9 mouse cellular contexts compared by ENCODE assay signal in genomic region chr12:10537069-10537468, GRCm38 (mm10).
DNase-seq lines count a peak whose midpoint lies in the region; ATAC-seq and TF ChIP-seq lines count a peak whose summit lies in the region.
"Had no signal": no experiment of that assay in that cellular context is flagged by ENCODE, and none has a peak within 500 bp of the region (broad histone marks: within the 10 kb centered on the region; RNA-seq: fewer than 3 reads in every experiment).

No protein-coding gene starts in this region.

- no peak overlapping the region for H3K9ac ChIP-seq in forebrain, embryonic 15.5 days (replicated peaks)
- H3K9ac ChIP-seq in midbrain, embryonic 12.5 days (replicated peaks): no peak overlapping the region
- H3K9ac ChIP-seq: liver, embryonic 15.5 days had no signal

- H3K27me3 ChIP-seq in forebrain, embryonic 15.5 days: no peaks in the 10 kb centered on the region
- H3K27me3 ChIP-seq in midbrain, embryonic 12.5 days: no peaks in the 10 kb centered on the region
- no peaks in the 10 kb centered on the region for H3K27me3 ChIP-seq in testis, adult 2 months (ENCODE audit: control insufficient read depth, insufficient read depth, low read length)
- H3K27me3 ChIP-seq: liver, embryonic 15.5 days had no signal

- no peaks in the 10 kb centered on the region for H3K9me3 ChIP-seq in forebrain, embryonic 15.5 days
- no peaks in the 10 kb centered on the region for H3K9me3 ChIP-seq in midbrain, embryonic 12.5 days
- H3K9me3 ChIP-seq: liver, embryonic 15.5 days had no signal

- no peak overlapping the region for H3K4me2 ChIP-seq in forebrain, embryonic 15.5 days (replicated peaks)
- no peak overlapping the region for H3K4me2 ChIP-seq in midbrain, embryonic 12.5 days (replicated peaks)
- H3K4me2 ChIP-seq: liver, embryonic 15.5 days had no signal

- DNase-seq in CD4-positive, CD25-positive, alpha-beta regulatory T cell, adult 2 months (ENCODE audit: low read depth, low spot score): peak; percentile 9
- DNase-seq in hindlimb bud, embryonic 11.5 days (ENCODE audit: extremely low spot score, low read depth, low spot score): peak; percentile 67
- DNase-seq in left cerebral cortex, adult 18-20 months (ENCODE audit: low spot score in 2 of 2): peak; percentile 59 to 76

- TF ChIP-seq CTCF in bone marrow, adult 2 months (IDR thresholded peaks at IDR 0.05; ENCODE audit: control insufficient read depth, insufficient read depth, low read length): peak; percentile 30; the same call in 1 of the 2 replicates
- TF ChIP-seq CTCF in testis, adult 2 months (IDR thresholded peaks at IDR 0.05; ENCODE audit: control insufficient read depth, insufficient read depth, insufficient replicate concordance, low read depth, low read length): peak; percentile 51; the same call in 1 of the 2 replicates

- H3K27ac ChIP-seq in bone marrow, adult 2 months (ENCODE audit: control insufficient read depth, insufficient read depth, low read depth, low read length, poor library complexity): no peak overlapping the region
- no peak overlapping the region for H3K27ac ChIP-seq in forebrain, embryonic 15.5 days (replicated peaks)
- H3K27ac ChIP-seq in midbrain, embryonic 12.5 days (replicated peaks): no peak overlapping the region
- H3K27ac ChIP-seq in testis, adult 2 months (ENCODE audit: control insufficient read depth, insufficient read depth, low read depth, low read length): no peak overlapping the region
- H3K27ac ChIP-seq: liver, embryonic 15.5 days had no signal

- no peak for TF ChIP-seq POLR2A in bone marrow, adult 2 months (IDR thresholded peaks at IDR 0.05; ENCODE audit: borderline replicate concordance, control insufficient read depth, low read depth, low read length)
- TF ChIP-seq POLR2A in testis, adult 2 months (IDR thresholded peaks at IDR 0.05; ENCODE audit: control insufficient read depth, low read depth, low read length): no peak

- WGBS in bone marrow, adult 2 months: 4% methylated on average over 4 of the region's 4 CpGs
- 2% methylated on average over 4 of the region's 4 CpGs for WGBS in forebrain, embryonic 15.5 days
- 2% methylated on average over 4 of the region's 4 CpGs for WGBS in midbrain, embryonic 12.5 days

- no peak overlapping the region for H3K4me3 ChIP-seq in bone marrow, adult 2 months (replicated peaks; ENCODE audit: control insufficient read depth, low read depth, low read length)
- no peak overlapping the region for H3K4me3 ChIP-seq in forebrain, embryonic 15.5 days
- H3K4me3 ChIP-seq in midbrain, embryonic 12.5 days: no peak overlapping the region
- H3K4me3 ChIP-seq in testis, adult 2 months (ENCODE audit: control insufficient read depth, low read depth, low read length): no peak overlapping the region
- H3K4me3 ChIP-seq: liver, embryonic 15.5 days had no signal

- no peak for ATAC-seq in CD4-positive, CD25-positive, alpha-beta regulatory T cell, adult 4 months
- peak; percentile 71 for ATAC-seq in forebrain, embryonic 15.5 days (replicated peaks)
- peak; percentile 49; the same call in 1 of the 2 replicates for ATAC-seq in midbrain, embryonic 12.5 days (ENCODE audit: low FRiP score, low read depth)

- no peaks in the 10 kb centered on the region for H3K36me3 ChIP-seq in forebrain, embryonic 15.5 days
- no peaks in the 10 kb centered on the region for H3K36me3 ChIP-seq in midbrain, embryonic 12.5 days
- H3K36me3 ChIP-seq in testis, adult 2 months (ENCODE audit: control insufficient read depth, insufficient read depth, low read length): no peaks in the 10 kb centered on the region
- H3K36me3 ChIP-seq: liver, embryonic 15.5 days had no signal

- H3K4me1 ChIP-seq in bone marrow, adult 2 months (ENCODE audit: control insufficient read depth, insufficient read depth, low read length): no peaks in the 10 kb centered on the region
- no peaks in the 10 kb centered on the region for H3K4me1 ChIP-seq in forebrain, embryonic 15.5 days
- H3K4me1 ChIP-seq in midbrain, embryonic 12.5 days: no peaks in the 10 kb centered on the region
- H3K4me1 ChIP-seq in testis, adult 2 months (ENCODE audit: control insufficient read depth, insufficient read depth, low read length): no peaks in the 10 kb centered on the region
- H3K4me1 ChIP-seq: liver, embryonic 15.5 days had no signal

Comparison
In these comparisons a context has a peak if more than half of its experiments do, and no peak if none do; other contexts are left out.
1. DNase-seq: peak in every context shown above with its lines; median percentile 68 in left cerebral cortex, adult 18-20 months; 67 in hindlimb bud, embryonic 11.5 days; 9 in CD4-positive, CD25-positive, alpha-beta regulatory T cell, adult 2 months.